17 mouse cellular contexts compared by ENCODE assay signal in genomic region chr17:79753831-79754230, GRCm38 (mm10).
"Had no signal": no experiment of that assay in that cellular context is flagged by ENCODE, and none has a peak within 500 bp of the region (broad histone marks: within the 10 kb centered on the region; RNA-seq: fewer than 3 reads in every experiment).

No protein-coding gene starts in this region.

- H3K27me3 ChIP-seq: kidney, embryonic 15.5 days; midbrain, embryonic 15.5 days; neural tube, embryonic 13.5 days had no signal

- H3K4me1 ChIP-seq: limb, embryonic 15.5 days; midbrain, embryonic 15.5 days had no signal

- H3K4me2 ChIP-seq: kidney, embryonic 15.5 days; limb, embryonic 12.5 days; limb, embryonic 15.5 days; liver, embryonic 11.5 days; lung, embryonic 14.5 days; midbrain, embryonic 11.5 days; midbrain, embryonic 15.5 days; neural tube, embryonic 13.5 days had no signal

- H3K9ac ChIP-seq: kidney, embryonic 15.5 days; limb, embryonic 12.5 days; limb, embryonic 15.5 days; liver, embryonic 14.5 days; liver, postnatal 0 days; lung, embryonic 14.5 days; midbrain, embryonic 15.5 days; neural tube, embryonic 13.5 days had no signal

- H3K4me3 ChIP-seq: kidney, embryonic 15.5 days; limb, embryonic 12.5 days; limb, embryonic 15.5 days; midbrain, embryonic 15.5 days; myocyte; neural tube, embryonic 13.5 days had no signal

- DNase-seq: kidney, adult 8-10 months; left cerebral cortex, postnatal 4 days; liver, postnatal 0 days; lung, embryonic 14.5 days; lung, postnatal 10 days; retina, postnatal 1 day; thymus, postnatal 25 days had no signal

- H3K9me3 ChIP-seq: kidney, embryonic 15.5 days; limb, embryonic 15.5 days; midbrain, embryonic 15.5 days had no signal

- H3K36me3 ChIP-seq: kidney, embryonic 15.5 days; limb, embryonic 12.5 days; limb, embryonic 15.5 days; midbrain, embryonic 15.5 days; neural tube, embryonic 13.5 days had no signal

- ATAC-seq: intestine, postnatal 0 days; liver, postnatal 0 days; midbrain, embryonic 15.5 days had no signal

- H3K27ac ChIP-seq: kidney, embryonic 15.5 days; limb, embryonic 12.5 days; limb, embryonic 15.5 days; liver, embryonic 14.5 days; midbrain, embryonic 15.5 days; neural tube, embryonic 13.5 days had no signal
